Mouse (Mus musculus): ENCODE results near the gene Sfxn5.

The Sfxn5 gene

GRCm38 (mm10) chr6:85334251-85334650 is 1.0 kb upstream of the Sfxn5 start:
- no peak for DNase-seq (ENCODE audit: low spot score)

GRCm38 (mm10) chr6:85333732-85334131 is 510 bp upstream of the Sfxn5 start:
- DNase-seq (ENCODE audit: low spot score), result no peak

GRCm38 (mm10) chr6:85332351-85332999 is 747 bp downstream of the Sfxn5 start:
- no peak for DNase-seq (ENCODE audit: low spot score)

GRCm38 (mm10) chr6:85331736-85332135 is 1.5 kb downstream of the Sfxn5 start:
- DNase-seq (ENCODE audit: low spot score), result no peak

- DNase-seq (ENCODE audit: low spot score), result no peak
Measured at GRCm38 (mm10) chr6:85331221-85331735, 1.9 kb downstream of the Sfxn5 start.

- no peak for DNase-seq (ENCODE audit: low spot score)
Measured at GRCm38 (mm10) chr6:85329666-85330185, 3.5 kb downstream of the Sfxn5 start.

GRCm38 (mm10) chr6:85326564-85326963 is 6.7 kb downstream of the Sfxn5 start:
- no peak for DNase-seq (ENCODE audit: low spot score)

- DNase-seq (ENCODE audit: low spot score), result no peak
Measured at GRCm38 (mm10) chr6:85325109-85325508, 8.1 kb downstream of the Sfxn5 start.

- no peak for DNase-seq (ENCODE audit: low spot score)
Measured at GRCm38 (mm10) chr6:85320445-85320866, 12.8 kb downstream of the Sfxn5 start.

GRCm38 (mm10) chr6:85316211-85316610 is 17.0 kb downstream of the Sfxn5 start:
- DNase-seq (ENCODE audit: low spot score), result no peak

- no peak for DNase-seq (ENCODE audit: low spot score)
Measured at GRCm38 (mm10) chr6:85314064-85314798, 19.0 kb downstream of the Sfxn5 start.

- DNase-seq (ENCODE audit: low spot score), result no peak
Measured at GRCm38 (mm10) chr6:85307894-85308293, 25.3 kb downstream of the Sfxn5 start.

- DNase-seq (ENCODE audit: low spot score), result no peak
Measured at GRCm38 (mm10) chr6:85306375-85306774, 26.8 kb downstream of the Sfxn5 start.

- DNase-seq (ENCODE audit: low spot score), result no peak
Measured at GRCm38 (mm10) chr6:85305826-85306225, 27.4 kb downstream of the Sfxn5 start.

GRCm38 (mm10) chr6:85304966-85305365 is 28.3 kb downstream of the Sfxn5 start:
- DNase-seq (ENCODE audit: low spot score), result no peak

GRCm38 (mm10) chr6:85302326-85303055 is 30.7 kb downstream of the Sfxn5 start:
- DNase-seq (ENCODE audit: low spot score), result peak; percentile 24

GRCm38 (mm10) chr6:85295384-85296167 is 37.6 kb downstream of the Sfxn5 start:
- peak; percentile 45 for DNase-seq (ENCODE audit: low spot score)

GRCm38 (mm10) chr6:85294004-85294379 is 39.2 kb downstream of the Sfxn5 start:
- no peak for DNase-seq (ENCODE audit: low spot score)

- no peak for DNase-seq (ENCODE audit: low spot score)
Measured at GRCm38 (mm10) chr6:85293255-85294003, 39.8 kb downstream of the Sfxn5 start.

- no peak for DNase-seq (ENCODE audit: low spot score)
Measured at GRCm38 (mm10) chr6:85290869-85291824, 42.1 kb downstream of the Sfxn5 start.
